Mouse (Mus musculus) embryonic facial prominence, embryonic 10.5 days (tissue): Measurements from ENCODE around the gene Gpr153. TPM values are rescaled to one million over a fixed set of nuclear protein-coding genes. Genes with fewer than 3 reads are reported as not detected.

Experiments used
- DNase-seq: peaks from one replicate; pipeline ENCODE4 v3.0.0-alpha.2; 2017; ENCODE audit warnings: low spot score
- H3K27ac ChIP-seq: fragments of 300-500 bp; sonication (generic); replicated peaks from 2 replicates; pipeline ENCODE4 v1.5.1; 2016; ENCODE audit warnings: mild to moderate bottlenecking
- H3K27me3 ChIP-seq: fragments of 300-500 bp; sonication (generic); replicated peaks from 2 replicates; pipeline ENCODE4 v1.6.1; 2016; ENCODE audit warnings: low read depth, mild to moderate bottlenecking; ENCODE audit not compliant: poor library complexity, severe bottlenecking
- H3K36me3 ChIP-seq: fragments of 300-500 bp; sonication (generic); replicated peaks from 2 replicates; pipeline ENCODE4 v1.6.1; 2016; ENCODE audit warnings: mild to moderate bottlenecking, moderate library complexity
- H3K4me1 ChIP-seq: fragments of 300-500 bp; sonication (generic); 2 replicates; pipeline ENCODE4 v1.6.1; 2016
- H3K4me3 ChIP-seq: fragments of 300-500 bp; sonication (generic); 2 replicates; pipeline ENCODE4 v1.5.1; 2016; ENCODE audit warnings: mild to moderate bottlenecking, moderate library complexity
- H3K9me3 ChIP-seq: fragments of 300-500 bp; sonication (generic); 2 replicates; pipeline ENCODE4 v1.6.1; 2016; ENCODE audit warnings: mild to moderate bottlenecking
- WGBS: fragments of 180-500 bp; shearing (Covaris S2); methylation state at CpG from one replicate; pipeline ENCODE4 v1.1.7; 2016; 5-methylcytosine and 5-hydroxymethylcytosine counted together
- polyA plus RNA-seq: library from polyadenylated mRNA; unstranded; fragments of >200 nt; fragmentation: Nextera tagmentation; extraction: Ambion mirVana; gene quantifications from 2 replicates; pipeline ENCODE4 v1.2.1, GENCODE M21; 2016

Gpr153 gene
- polyA plus RNA-seq, 1 experiment from 2014 or later = 2.7 TPM

- Histone ChIP-seq H3K4me1 (peaks cover 36% of the 10 kb centered on the region), H3K4me3 (no peak overlapping the region), H3K27ac (no peak overlapping the region), H3K9me3 (no peaks in the 10 kb centered on the region), H3K36me3 (no peaks in the 10 kb centered on the region), H3K27me3 (no peaks in the 10 kb centered on the region)
- 79% methylated on average over 3 of the region's 3 CpGs for WGBS
- no peak for DNase-seq
Observed at GRCm38 (mm10) chr4:152247195-152247594, 26.8 kb upstream of the Gpr153 start.

GRCm38 (mm10) chr4:152250615-152251014, 23.4 kb upstream of the Gpr153 start:
- no peak overlapping the region for H3K27ac ChIP-seq
- no peaks in the 10 kb centered on the region for H3K9me3 ChIP-seq
- 91% methylated on average over 6 of the region's 6 CpGs for WGBS
- DNase-seq = no peak
- H3K4me3 ChIP-seq = no peak overlapping the region
- no peaks in the 10 kb centered on the region; the same call in 1 of the 2 replicates for H3K36me3 ChIP-seq
- H3K4me1 ChIP-seq = peaks cover 32% of the 10 kb centered on the region
- no peaks in the 10 kb centered on the region for H3K27me3 ChIP-seq

- no peak for DNase-seq
- 75% methylated on average over 9 of the region's 9 CpGs for WGBS
- Histone ChIP-seq H3K4me3 (no peak overlapping the region), H3K9me3 (no peaks in the 10 kb centered on the region), H3K27ac (no peak overlapping the region), H3K36me3 (no peaks in the 10 kb centered on the region; the same call in 1 of the 2 replicates), H3K4me1 (peaks cover 18% of the 10 kb centered on the region), H3K27me3 (no peaks in the 10 kb centered on the region)
Observed at GRCm38 (mm10) chr4:152253183-152253759, 20.8 kb upstream of the Gpr153 start.

GRCm38 (mm10) chr4:152257070-152257469, 17.0 kb upstream of the Gpr153 start:
- no peak overlapping the region for H3K4me3 ChIP-seq
- DNase-seq = no peak
- peaks cover 27% of the 10 kb centered on the region for H3K4me1 ChIP-seq
- H3K9me3 ChIP-seq = no peaks in the 10 kb centered on the region
- 78% methylated on average over 6 of the region's 6 CpGs for WGBS
- no peaks in the 10 kb centered on the region for H3K27me3 ChIP-seq
- no peak overlapping the region for H3K27ac ChIP-seq
- H3K36me3 ChIP-seq = peaks cover 6% of the 10 kb centered on the region

- WGBS = 92% methylated on average over 8 of the region's 8 CpGs
- H3K27me3 ChIP-seq = no peaks in the 10 kb centered on the region
- peaks cover 6% of the 10 kb centered on the region for H3K36me3 ChIP-seq
- H3K4me3 ChIP-seq = no peak overlapping the region
- no peaks in the 10 kb centered on the region for H3K9me3 ChIP-seq
- H3K27ac ChIP-seq = no peak overlapping the region
- H3K4me1 ChIP-seq = peaks cover 41% of the 10 kb centered on the region
- no peak for DNase-seq
Observed at GRCm38 (mm10) chr4:152260451-152260850, 13.6 kb upstream of the Gpr153 start.

- Histone ChIP-seq H3K27me3 (no peaks in the 10 kb centered on the region), H3K4me3 (no peak overlapping the region), H3K4me1 (peaks cover 51% of the 10 kb centered on the region), H3K36me3 (peaks cover 6% of the 10 kb centered on the region), H3K9me3 (no peaks in the 10 kb centered on the region), H3K27ac (no peak overlapping the region; the same call in 1 of the 2 replicates)
- DNase-seq = no peak
- WGBS = 72% methylated on average over 9 of the region's 9 CpGs
Observed at GRCm38 (mm10) chr4:152262187-152262586, 11.8 kb upstream of the Gpr153 start.

GRCm38 (mm10) chr4:152263089-152263488, 10.9 kb upstream of the Gpr153 start:
- peak overlapping the region; percentile 42; the same call in 1 of the 2 replicates for H3K27ac ChIP-seq
- DNase-seq = no peak

GRCm38 (mm10) chr4:152263512-152264176, 10.4 kb upstream of the Gpr153 start:
- DNase-seq = peak; percentile 69
- 23% methylated on average over 10 of the region's 10 CpGs for WGBS
- Histone ChIP-seq H3K4me3 (no peak overlapping the region), H3K9me3 (no peaks in the 10 kb centered on the region), H3K36me3 (peaks cover 6% of the 10 kb centered on the region), H3K27me3 (no peaks in the 10 kb centered on the region), H3K4me1 (peaks cover 63% of the 10 kb centered on the region), H3K27ac (peak overlapping the region; percentile 42; the same call in 1 of the 2 replicates)

More at GRCm38 (mm10) chr4:152263089-152263488, 10.9 kb upstream of the Gpr153 start:
- Histone ChIP-seq H3K27me3 (no peaks in the 10 kb centered on the region), H3K36me3 (peaks cover 6% of the 10 kb centered on the region), H3K4me3 (no peak overlapping the region), H3K9me3 (no peaks in the 10 kb centered on the region), H3K4me1 (peaks cover 59% of the 10 kb centered on the region)
- 56% methylated on average over 9 of the region's 9 CpGs for WGBS

GRCm38 (mm10) chr4:152264177-152264530, 9.9 kb upstream of the Gpr153 start:
- no peak for DNase-seq
- 51% methylated on average over 4 of the region's 4 CpGs for WGBS
- peak overlapping the region; percentile 42 for H3K27ac ChIP-seq
- peaks cover 66% of the 10 kb centered on the region for H3K4me1 ChIP-seq
- no peak overlapping the region for H3K4me3 ChIP-seq
- peaks cover 6% of the 10 kb centered on the region for H3K36me3 ChIP-seq
- H3K9me3 ChIP-seq = no peaks in the 10 kb centered on the region
- no peaks in the 10 kb centered on the region for H3K27me3 ChIP-seq

- Histone ChIP-seq H3K4me3 (no peak overlapping the region), H3K9me3 (no peaks in the 10 kb centered on the region), H3K36me3 (peaks cover 6% of the 10 kb centered on the region), H3K27me3 (0 out of 2 replicates have a peak, but pooled peaks cover 4% of the 10 kb centered on the region), H3K27ac (no peak overlapping the region), H3K4me1 (peaks cover 69% of the 10 kb centered on the region)
- 88% methylated on average over 9 of the region's 9 CpGs for WGBS
- DNase-seq = no peak
Observed at GRCm38 (mm10) chr4:152264867-152265568, 9.0 kb upstream of the Gpr153 start.

- no peak overlapping the region for H3K27ac ChIP-seq
- 71% methylated on average over 5 of the region's 5 CpGs for WGBS
- no peaks in the 10 kb centered on the region for H3K9me3 ChIP-seq
- peaks cover 4% of the 10 kb centered on the region for H3K36me3 ChIP-seq
- peaks cover 74% of the 10 kb centered on the region for H3K4me1 ChIP-seq
- H3K4me3 ChIP-seq = no peak overlapping the region
- no peak for DNase-seq
- 0 out of 2 replicates have a peak, but pooled peaks cover 5% of the 10 kb centered on the region for H3K27me3 ChIP-seq
Observed at GRCm38 (mm10) chr4:152265791-152266190, 8.2 kb upstream of the Gpr153 start.

- Histone ChIP-seq H3K4me3 (no peak overlapping the region), H3K36me3 (no peaks in the 10 kb centered on the region; the same call in 1 of the 2 replicates), H3K4me1 (peaks cover 70% of the 10 kb centered on the region), H3K9me3 (no peaks in the 10 kb centered on the region), H3K27ac (no peak overlapping the region), H3K27me3 (peaks cover 11% of the 10 kb centered on the region; the same call in 1 of the 2 replicates)
- DNase-seq = no peak
- 57% methylated on average over 10 of the region's 10 CpGs for WGBS
Observed at GRCm38 (mm10) chr4:152266236-152266895, 7.7 kb upstream of the Gpr153 start.
